In genomic region chr13:37993704-37994404, GRCm38 (mm10) we compare ENCODE assay signal across 1 mouse cellular context.
TF ChIP-seq lines count a peak whose summit lies in the region.

TSS of gene Ssr1 (minus strand) at chr13:37994217.

TF ChIP-seq in CH12.LX, 34 proteins besides CTCF, POLR2A, EP300 and RAD21 (continued from another document):
- TF ChIP-seq E2F4 (IDR thresholded peaks at IDR 0.05; ENCODE audit: insufficient replicate concordance, low read depth, low read length) (no peak), ZKSCAN1 (IDR thresholded peaks at IDR 0.05; ENCODE audit: borderline replicate concordance, low read depth, low read length) (no peak), ZMIZ1 (IDR thresholded peaks at IDR 0.05; ENCODE audit: low read depth, low read length) (peak; percentile 56; the same call in 1 of the 2 replicates), JUND (conservative IDR thresholded peaks at IDR 0.05; ENCODE audit: low read depth, low read length) (no peak), GABPA (IDR thresholded peaks at IDR 0.05; ENCODE audit: insufficient replicate concordance, low read depth, low read length) (no peak), NRF1 (IDR thresholded peaks at IDR 0.05; ENCODE audit: low read depth, low read length) (peak; percentile 80), ZC3H11A (IDR thresholded peaks at IDR 0.05; ENCODE audit: low read depth, low read length) (no peak), MAFK (IDR thresholded peaks at IDR 0.05; ENCODE audit: insufficient replicate concordance, low read length) (no peak), SIN3A (IDR thresholded peaks at IDR 0.05; ENCODE audit: low read length) (no peak), USF1 (IDR thresholded peaks at IDR 0.05; ENCODE audit: low read depth, low read length) (peak; percentile 97)
